Mouse (Mus musculus): ENCODE measurements at regions not wholly inside any gene's neighbourhood (a gene's known extent, or its start where the extent isn't known, plus 50 kb on each side); places are given as distances from the start of the nearest gene placed in this dataset.

GRCm38 (mm10) chr9:88163025-88163780, 163.8 kb upstream of the Nt5e start:
- H3K4me3 ChIP-seq (ENCODE audit: control insufficient read depth, low read depth, low read length): no peak overlapping the region
- no peak overlapping the region for H3K27ac ChIP-seq (ENCODE audit: control insufficient read depth, insufficient read depth, low read depth, low read length)
- H3K27me3 ChIP-seq (ENCODE audit: control insufficient read depth, insufficient read depth, low read length): no peaks in the 10 kb centered on the region
- TF ChIP-seq POLR2A (IDR thresholded peaks at IDR 0.05; ENCODE audit: control insufficient read depth, low read depth, low read length) (no peak), CTCF (IDR thresholded peaks at IDR 0.05; ENCODE audit: control insufficient read depth, insufficient read depth, insufficient replicate concordance, low read depth, low read length) (no peak)
- no peaks in the 10 kb centered on the region for H3K36me3 ChIP-seq (ENCODE audit: control insufficient read depth, insufficient read depth, low read length)
- no peaks in the 10 kb centered on the region for H3K4me1 ChIP-seq (ENCODE audit: control insufficient read depth, insufficient read depth, low read length)

GRCm38 (mm10) chr9:88177575-88178254, 149.3 kb upstream of the Nt5e start:
- H3K4me3 ChIP-seq (ENCODE audit: control insufficient read depth, low read depth, low read length): no peak overlapping the region
- H3K36me3 ChIP-seq (ENCODE audit: control insufficient read depth, insufficient read depth, low read length): no peaks in the 10 kb centered on the region
- H3K27me3 ChIP-seq (ENCODE audit: control insufficient read depth, insufficient read depth, low read length): no peaks in the 10 kb centered on the region
- no peaks in the 10 kb centered on the region for H3K4me1 ChIP-seq (ENCODE audit: control insufficient read depth, insufficient read depth, low read length)
- TF ChIP-seq CTCF (IDR thresholded peaks at IDR 0.05; ENCODE audit: control insufficient read depth, insufficient read depth, insufficient replicate concordance, low read depth, low read length) (no peak), POLR2A (IDR thresholded peaks at IDR 0.05; ENCODE audit: control insufficient read depth, low read depth, low read length) (no peak)
- no peak overlapping the region for H3K27ac ChIP-seq (ENCODE audit: control insufficient read depth, insufficient read depth, low read depth, low read length)

- Histone ChIP-seq H3K4me1 (ENCODE audit: control insufficient read depth, insufficient read depth, low read length) (no peaks in the 10 kb centered on the region), H3K36me3 (ENCODE audit: control insufficient read depth, insufficient read depth, low read length) (no peaks in the 10 kb centered on the region), H3K27me3 (ENCODE audit: control insufficient read depth, insufficient read depth, low read length) (no peaks in the 10 kb centered on the region), H3K4me3 (ENCODE audit: control insufficient read depth, low read depth, low read length) (no peak overlapping the region), H3K27ac (ENCODE audit: control insufficient read depth, insufficient read depth, low read depth, low read length) (no peak overlapping the region)
- no peak for TF ChIP-seq POLR2A (IDR thresholded peaks at IDR 0.05; ENCODE audit: control insufficient read depth, low read depth, low read length)
- TF ChIP-seq CTCF (IDR thresholded peaks at IDR 0.05; ENCODE audit: control insufficient read depth, insufficient read depth, insufficient replicate concordance, low read depth, low read length): no peak
These were observed 145.6 kb upstream of the Nt5e start for GRCm38 (mm10) chr9:88181189-88181994.

DNA sequence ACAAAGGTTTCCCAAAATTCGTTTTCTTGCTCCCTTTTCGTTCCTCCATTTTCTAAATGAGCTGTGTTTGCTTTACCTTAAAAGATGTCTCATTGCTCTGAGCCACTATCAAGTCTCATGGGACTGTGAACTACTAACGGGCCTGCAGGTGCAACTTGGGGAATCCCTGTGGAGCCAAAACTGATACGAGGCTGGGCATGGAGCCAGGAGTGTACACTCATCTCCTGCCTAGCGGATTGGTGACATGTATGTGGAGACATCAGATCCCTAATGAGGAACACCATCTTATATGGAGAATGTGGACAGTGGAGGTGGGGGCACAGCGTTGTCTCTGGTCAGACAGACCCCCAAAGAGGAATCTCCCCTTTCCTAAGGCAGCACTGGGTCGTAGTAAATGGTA, 119.6 kb upstream of the Nt5e start:
- no peak overlapping the region for H3K27ac ChIP-seq (ENCODE audit: control insufficient read depth, insufficient read depth, low read depth, low read length)
- H3K4me1 ChIP-seq (ENCODE audit: control insufficient read depth, insufficient read depth, low read length): no peaks in the 10 kb centered on the region
- no peaks in the 10 kb centered on the region for H3K27me3 ChIP-seq (ENCODE audit: control insufficient read depth, insufficient read depth, low read length)
- no peaks in the 10 kb centered on the region for H3K36me3 ChIP-seq (ENCODE audit: control insufficient read depth, insufficient read depth, low read length)
- H3K4me3 ChIP-seq (ENCODE audit: control insufficient read depth, low read depth, low read length): no peak overlapping the region
- no peak for TF ChIP-seq CTCF (IDR thresholded peaks at IDR 0.05; ENCODE audit: control insufficient read depth, insufficient read depth, insufficient replicate concordance, low read depth, low read length)
- TF ChIP-seq POLR2A (IDR thresholded peaks at IDR 0.05; ENCODE audit: control insufficient read depth, low read depth, low read length): no peak

GRCm38 (mm10) chr9:88208022-88208421, 119.0 kb upstream of the Nt5e start:
- Histone ChIP-seq H3K4me3 (ENCODE audit: control insufficient read depth, low read depth, low read length) (no peak overlapping the region), H3K4me1 (ENCODE audit: control insufficient read depth, insufficient read depth, low read length) (no peaks in the 10 kb centered on the region), H3K36me3 (ENCODE audit: control insufficient read depth, insufficient read depth, low read length) (no peaks in the 10 kb centered on the region), H3K27me3 (ENCODE audit: control insufficient read depth, insufficient read depth, low read length) (no peaks in the 10 kb centered on the region), H3K27ac (ENCODE audit: control insufficient read depth, insufficient read depth, low read depth, low read length) (no peak overlapping the region)
- TF ChIP-seq CTCF (IDR thresholded peaks at IDR 0.05; ENCODE audit: control insufficient read depth, insufficient read depth, insufficient replicate concordance, low read depth, low read length) (no peak), POLR2A (IDR thresholded peaks at IDR 0.05; ENCODE audit: control insufficient read depth, low read depth, low read length) (no peak)

- TF ChIP-seq POLR2A (IDR thresholded peaks at IDR 0.05; ENCODE audit: control insufficient read depth, low read depth, low read length) (no peak), CTCF (IDR thresholded peaks at IDR 0.05; ENCODE audit: control insufficient read depth, insufficient read depth, insufficient replicate concordance, low read depth, low read length) (no peak)
- no peaks in the 10 kb centered on the region for H3K4me1 ChIP-seq (ENCODE audit: control insufficient read depth, insufficient read depth, low read length)
- no peak overlapping the region for H3K4me3 ChIP-seq (ENCODE audit: control insufficient read depth, low read depth, low read length)
These were observed 112.2 kb upstream of the Nt5e start for GRCm38 (mm10) chr9:88214758-88215157.

GRCm38 (mm10) chr9:88220360-88220759, 106.6 kb upstream of the Nt5e start:
- Histone ChIP-seq H3K27me3 (ENCODE audit: control insufficient read depth, insufficient read depth, low read length) (no peaks in the 10 kb centered on the region), H3K27ac (ENCODE audit: control insufficient read depth, insufficient read depth, low read depth, low read length) (no peak overlapping the region), H3K4me1 (ENCODE audit: control insufficient read depth, insufficient read depth, low read length) (no peaks in the 10 kb centered on the region; the same call in 1 of the 2 replicates), H3K4me3 (ENCODE audit: control insufficient read depth, low read depth, low read length) (no peak overlapping the region), H3K36me3 (ENCODE audit: control insufficient read depth, insufficient read depth, low read length) (no peaks in the 10 kb centered on the region)
- TF ChIP-seq POLR2A (IDR thresholded peaks at IDR 0.05; ENCODE audit: control insufficient read depth, low read depth, low read length) (no peak), CTCF (IDR thresholded peaks at IDR 0.05; ENCODE audit: control insufficient read depth, insufficient read depth, insufficient replicate concordance, low read depth, low read length) (no peak)

More at GRCm38 (mm10) chr9:88214758-88215157, 112.2 kb upstream of the Nt5e start:
- H3K27ac ChIP-seq (ENCODE audit: control insufficient read depth, insufficient read depth, low read depth, low read length): no peak overlapping the region
- H3K27me3 ChIP-seq (ENCODE audit: control insufficient read depth, insufficient read depth, low read length): no peaks in the 10 kb centered on the region
- no peaks in the 10 kb centered on the region for H3K36me3 ChIP-seq (ENCODE audit: control insufficient read depth, insufficient read depth, low read length)
